Mouse (Mus musculus) testis, postnatal 14 days (tissue): ENCODE data around the gene Cct8l1.

Experiments used
- DNase-seq: peaks from one replicate; pipeline ENCODE4 v3.0.0; 2021; ENCODE audit warnings: low spot score

Cct8l1 gene

GRCm38 (mm10) chr5:25529529-25530421, 13.9 kb downstream of the Cct8l1 start:
- DNase-seq = peak; percentile 100

- no peak for DNase-seq
These were observed 14.8 kb downstream of the Cct8l1 start for GRCm38 (mm10) chr5:25530629-25531028.

GRCm38 (mm10) chr5:25532256-25533147, 16.6 kb downstream of the Cct8l1 start:
- no peak for DNase-seq

GRCm38 (mm10) chr5:25533298-25533697, 17.4 kb downstream of the Cct8l1 start:
- DNase-seq = no peak

- DNase-seq = no peak
These were observed 19.7 kb downstream of the Cct8l1 start for GRCm38 (mm10) chr5:25535566-25535965.

GRCm38 (mm10) chr5:25536451-25536850, 20.6 kb downstream of the Cct8l1 start:
- DNase-seq = no peak

- DNase-seq = no peak
These were observed 21.1 kb downstream of the Cct8l1 start for GRCm38 (mm10) chr5:25536921-25537409.

GRCm38 (mm10) chr5:25540412-25540811, 24.5 kb downstream of the Cct8l1 start:
- no peak for DNase-seq

GRCm38 (mm10) chr5:25540921-25541320, 25.1 kb downstream of the Cct8l1 start:
- DNase-seq = no peak

- no peak for DNase-seq
These were observed 25.8 kb downstream of the Cct8l1 start for GRCm38 (mm10) chr5:25541661-25542060.

- DNase-seq = no peak
These were observed 28.2 kb downstream of the Cct8l1 start for GRCm38 (mm10) chr5:25544061-25544460.

- no peak for DNase-seq
These were observed 28.7 kb downstream of the Cct8l1 start for GRCm38 (mm10) chr5:25544566-25544965.

GRCm38 (mm10) chr5:25546912-25547311, 31.0 kb downstream of the Cct8l1 start:
- DNase-seq = no peak

- no peak for DNase-seq
These were observed 35.0 kb downstream of the Cct8l1 start for GRCm38 (mm10) chr5:25550912-25551311.

GRCm38 (mm10) chr5:25554210-25554609, 38.3 kb downstream of the Cct8l1 start:
- no peak for DNase-seq

GRCm38 (mm10) chr5:25554689-25555088, 38.8 kb downstream of the Cct8l1 start:
- no peak for DNase-seq

- no peak for DNase-seq
These were observed 39.8 kb downstream of the Cct8l1 start for GRCm38 (mm10) chr5:25555684-25556083.

GRCm38 (mm10) chr5:25556363-25556762, 40.5 kb downstream of the Cct8l1 start:
- DNase-seq = no peak
